Mouse (Mus musculus) small intestine, adult 2 months (tissue): Measurements from ENCODE around the gene Psme2.

Experiments used
- CTCF ChIP-seq: fragments of 200-500 bp; IDR thresholded peaks from 2 replicates; pipeline ENCODE4 v1.5.1; 2012; ENCODE audit warnings: low read depth, mild to moderate bottlenecking, control low read depth, inconsistent platforms, low read length, moderate library complexity, mixed read lengths; ENCODE audit not compliant: insufficient replicate concordance, insufficient read length; ENCODE audit errors: extremely low read depth
- POLR2A ChIP-seq: fragments of 200-500 bp; IDR thresholded peaks from 2 replicates; pipeline ENCODE4 v1.6.1; 2012; ENCODE audit warnings: low read depth, mild to moderate bottlenecking, control low read depth, inconsistent platforms, low read length, moderate library complexity

GRCm38 (mm10) chr14:55617822-55618221 is 26.9 kb upstream of the Psme2 start, which contains the start of gene Rec8:
- TF ChIP-seq CTCF (no peak), POLR2A (no peak; the same call in 1 of the 2 replicates)
